Comparison of ENCODE assay signal across 25 mouse cellular contexts in genomic region chr9:112992937-112993336, GRCm38 (mm10).
DNase-seq lines count a peak whose midpoint lies in the region; ATAC-seq and TF ChIP-seq lines count a peak whose summit lies in the region.
"Had no signal": no experiment of that assay in that cellular context is flagged by ENCODE, and none has a peak within 500 bp of the region (broad histone marks: within the 10 kb centered on the region; RNA-seq: fewer than 3 reads in every experiment).

No protein-coding gene starts in this region.

- no peaks in the 10 kb centered on the region for H3K27me3 ChIP-seq in embryonic facial prominence, embryonic 11.5 days (ENCODE audit: control insufficient read depth, insufficient read depth, low read length)
- no peaks in the 10 kb centered on the region for H3K27me3 ChIP-seq in embryonic facial prominence, embryonic 10.5 days (replicated peaks; ENCODE audit: low read depth, poor library complexity, severe bottlenecking)
- H3K27me3 ChIP-seq in midbrain, embryonic 14.5 days (ENCODE audit: control insufficient read depth, insufficient read depth, low read length) = no peaks in the 10 kb centered on the region
- no peaks in the 10 kb centered on the region for H3K27me3 ChIP-seq in midbrain, embryonic 11.5 days (ENCODE audit: control insufficient read depth, insufficient read depth, low read length)
- H3K27me3 ChIP-seq in limb, embryonic 14.5 days (ENCODE audit: control insufficient read depth, insufficient read depth, low read length) = no peaks in the 10 kb centered on the region
- H3K27me3 ChIP-seq: embryonic facial prominence, embryonic 12.5 days; heart, embryonic 15.5 days; intestine, embryonic 15.5 days; Patski had no signal

- TF ChIP-seq POLR2A in limb, embryonic 14.5 days (IDR thresholded peaks at IDR 0.05; ENCODE audit: borderline replicate concordance, extremely low read depth, insufficient read depth, insufficient read length) = no peak

- H3K36me3 ChIP-seq in embryonic facial prominence, embryonic 11.5 days (replicated peaks; ENCODE audit: control insufficient read depth, insufficient read depth, low read depth, low read length) = no peaks in the 10 kb centered on the region
- no peaks in the 10 kb centered on the region for H3K36me3 ChIP-seq in embryonic facial prominence, embryonic 10.5 days (replicated peaks)
- no peaks in the 10 kb centered on the region for H3K36me3 ChIP-seq in midbrain, embryonic 14.5 days (ENCODE audit: control insufficient read depth, insufficient read depth, low read length)
- no peaks in the 10 kb centered on the region for H3K36me3 ChIP-seq in midbrain, embryonic 11.5 days (ENCODE audit: control insufficient read depth, insufficient read depth, low read length)
- no peaks in the 10 kb centered on the region for H3K36me3 ChIP-seq in limb, embryonic 14.5 days (ENCODE audit: control insufficient read depth, insufficient read depth, low read length)
- H3K36me3 ChIP-seq: embryonic facial prominence, embryonic 12.5 days; forebrain, embryonic 10.5 days; heart, embryonic 10.5 days; heart, embryonic 15.5 days; hindbrain, embryonic 10.5 days; intestine, embryonic 15.5 days had no signal

- H3K9ac ChIP-seq in embryonic facial prominence, embryonic 11.5 days (replicated peaks; ENCODE audit: low read length) = no peak overlapping the region
- H3K9ac ChIP-seq in midbrain, embryonic 14.5 days (replicated peaks; ENCODE audit: low read length) = no peak overlapping the region
- H3K9ac ChIP-seq in midbrain, embryonic 11.5 days (ENCODE audit: low read length) = no peak overlapping the region
- H3K9ac ChIP-seq in limb, embryonic 14.5 days (ENCODE audit: low read depth, low read length, severe bottlenecking) = no peak overlapping the region
- H3K9ac ChIP-seq: embryonic facial prominence, embryonic 12.5 days; heart, embryonic 15.5 days; hindbrain, embryonic 14.5 days; intestine, embryonic 15.5 days had no signal

- H3K9me3 ChIP-seq in embryonic facial prominence, embryonic 11.5 days (replicated peaks; ENCODE audit: control insufficient read depth, low read length) = no peaks in the 10 kb centered on the region
- no peaks in the 10 kb centered on the region for H3K9me3 ChIP-seq in embryonic facial prominence, embryonic 10.5 days
- H3K9me3 ChIP-seq in midbrain, embryonic 14.5 days (ENCODE audit: control insufficient read depth, low read length) = no peaks in the 10 kb centered on the region
- H3K9me3 ChIP-seq in midbrain, embryonic 11.5 days (ENCODE audit: control insufficient read depth, low read length) = no peaks in the 10 kb centered on the region
- H3K9me3 ChIP-seq in limb, embryonic 14.5 days (ENCODE audit: control insufficient read depth, low read length) = no peaks in the 10 kb centered on the region
- H3K9me3 ChIP-seq: embryonic facial prominence, embryonic 12.5 days; forebrain, embryonic 10.5 days; heart, embryonic 10.5 days; heart, embryonic 15.5 days; hindbrain, embryonic 10.5 days; intestine, embryonic 15.5 days had no signal

- peak; percentile 34 for DNase-seq in embryonic facial prominence, embryonic 11.5 days (ENCODE audit: low spot score)
- DNase-seq in embryonic facial prominence, embryonic 10.5 days (ENCODE audit: low spot score) = no peak
- DNase-seq in midbrain, embryonic 14.5 days = peak; percentile 8
- DNase-seq in midbrain, embryonic 11.5 days (ENCODE audit: low spot score, missing footprints) = no peak
- DNase-seq in limb, embryonic 14.5 days (ENCODE audit: low spot score) = peak; percentile 65
- no peak for DNase-seq in thymus, postnatal 36 days
- DNase-seq in adrenal gland, adult 2 months = no peak
- DNase-seq: adrenal gland, postnatal 25 days; cerebellum, adult 2 months; cerebellum, postnatal 10 days; gastrocnemius, adult 2 months; gastrocnemius, postnatal 36 days; heart, adult 18-20 months; heart, postnatal 14 days had no signal

- 54% methylated on average over 3 of the region's 3 CpGs for WGBS in embryonic facial prominence, embryonic 11.5 days
- 71% methylated on average over 3 of the region's 3 CpGs for WGBS in embryonic facial prominence, embryonic 10.5 days
- WGBS in midbrain, embryonic 14.5 days = 50% methylated on average over 3 of the region's 3 CpGs
- WGBS in midbrain, embryonic 11.5 days = 71% methylated on average over 3 of the region's 3 CpGs
- 40% methylated on average over 3 of the region's 3 CpGs for WGBS in limb, embryonic 14.5 days

- no peak overlapping the region for H3K4me3 ChIP-seq in embryonic facial prominence, embryonic 11.5 days (ENCODE audit: low read depth, low read length)
- no peak overlapping the region for H3K4me3 ChIP-seq in embryonic facial prominence, embryonic 10.5 days
- no peak overlapping the region for H3K4me3 ChIP-seq in midbrain, embryonic 14.5 days (replicated peaks; ENCODE audit: low read depth, low read length)
- H3K4me3 ChIP-seq in midbrain, embryonic 11.5 days (ENCODE audit: low read depth, low read length) = no peak overlapping the region
- no peak overlapping the region for H3K4me3 ChIP-seq in limb, embryonic 14.5 days (replicated peaks; ENCODE audit: low read length)
- H3K4me3 ChIP-seq: embryonic facial prominence, embryonic 12.5 days; erythroblast, embryonic 14.5 days; forebrain, embryonic 10.5 days; gastrocnemius, adult 2 months; heart, embryonic 10.5 days; heart, embryonic 15.5 days; hindbrain, embryonic 10.5 days; intestine, embryonic 15.5 days had no signal

- ATAC-seq in embryonic facial prominence, embryonic 11.5 days (replicated peaks; ENCODE audit: insufficient number of reproducible peaks, low FRiP score, low TSS enrichment, low read depth) = no peak
- no peak for ATAC-seq in midbrain, embryonic 14.5 days (ENCODE audit: low FRiP score, low TSS enrichment)
- ATAC-seq in midbrain, embryonic 11.5 days (ENCODE audit: low FRiP score) = no peak
- peak; percentile 60; the same call in 1 of the 2 replicates for ATAC-seq in limb, embryonic 14.5 days (ENCODE audit: low FRiP score, low read depth)
- ATAC-seq: activated CD4-positive, CD25-positive, alpha-beta regulatory T cell, adult 4 months; forebrain, embryonic 14.5 days; intestine, embryonic 15.5 days; Patski had no signal

- H3K4me1 ChIP-seq in embryonic facial prominence, embryonic 11.5 days (ENCODE audit: control insufficient read depth, insufficient read depth, low read length) = no peaks in the 10 kb centered on the region
- H3K4me1 ChIP-seq in embryonic facial prominence, embryonic 10.5 days = no peaks in the 10 kb centered on the region
- no peaks in the 10 kb centered on the region for H3K4me1 ChIP-seq in midbrain, embryonic 14.5 days (ENCODE audit: control insufficient read depth, insufficient read depth, low read length)
- no peaks in the 10 kb centered on the region for H3K4me1 ChIP-seq in midbrain, embryonic 11.5 days (ENCODE audit: control insufficient read depth, insufficient read depth, low read length)
- H3K4me1 ChIP-seq in limb, embryonic 14.5 days (ENCODE audit: control insufficient read depth, insufficient read depth, low read length) = no peaks in the 10 kb centered on the region
- H3K4me1 ChIP-seq: embryonic facial prominence, embryonic 12.5 days; forebrain, embryonic 10.5 days; heart, embryonic 10.5 days; hindbrain, embryonic 10.5 days; intestine, embryonic 15.5 days had no signal

- no peak overlapping the region for H3K4me2 ChIP-seq in embryonic facial prominence, embryonic 11.5 days (ENCODE audit: low read depth, low read length)
- no peak overlapping the region for H3K4me2 ChIP-seq in midbrain, embryonic 14.5 days (ENCODE audit: low read length)
- no peak overlapping the region for H3K4me2 ChIP-seq in midbrain, embryonic 11.5 days
- H3K4me2 ChIP-seq in limb, embryonic 14.5 days (replicated peaks; ENCODE audit: low read depth, low read length, severe bottlenecking) = no peak overlapping the region
- H3K4me2 ChIP-seq: embryonic facial prominence, embryonic 12.5 days; heart, embryonic 15.5 days; hindbrain, embryonic 14.5 days; intestine, embryonic 15.5 days had no signal

- no peak overlapping the region for H3K27ac ChIP-seq in embryonic facial prominence, embryonic 11.5 days (replicated peaks; ENCODE audit: low read depth, low read length)
- H3K27ac ChIP-seq in embryonic facial prominence, embryonic 10.5 days (replicated peaks) = no peak overlapping the region
- H3K27ac ChIP-seq in midbrain, embryonic 14.5 days (replicated peaks; ENCODE audit: low read depth, low read length) = no peak overlapping the region
- no peak overlapping the region for H3K27ac ChIP-seq in midbrain, embryonic 11.5 days (ENCODE audit: low read depth, low read length)
- no peak overlapping the region for H3K27ac ChIP-seq in limb, embryonic 14.5 days (replicated peaks; ENCODE audit: low read depth, low read length)
- H3K27ac ChIP-seq: embryonic facial prominence, embryonic 12.5 days; forebrain, embryonic 10.5 days; gastrocnemius, adult 2 months; heart, embryonic 10.5 days; heart, embryonic 15.5 days; hindbrain, embryonic 10.5 days; hindbrain, embryonic 14.5 days; intestine, embryonic 15.5 days had no signal

Comparison
In these comparisons a context has a peak if more than half of its experiments do, and no peak if none do; other contexts are left out.
1. DNase-seq: peak in embryonic facial prominence, embryonic 11.5 days (single experiment), midbrain, embryonic 14.5 days (single experiment) and limb, embryonic 14.5 days (single experiment); none in embryonic facial prominence, embryonic 10.5 days (single experiment), midbrain, embryonic 11.5 days (single experiment), thymus, postnatal 36 days (0 of 2) and adrenal gland, adult 2 months (single experiment).